Mouse (Mus musculus) liver, postnatal 0 days (tissue): ENCODE measurements around the gene Cacnb4.

ENCODE experiments used
- CTCF ChIP-seq: sonication (generic); IDR thresholded peaks from 2 replicates; pipeline ENCODE4 v1.5.1; 2016; ENCODE audit warnings: antibody characterized with exemption, low read depth
- EP300 ChIP-seq: IDR thresholded peaks from 2 replicates; pipeline ENCODE4 v1.6.1; 2016; ENCODE audit warnings: antibody characterized with exemption, low read depth, mild to moderate bottlenecking

DNA sequence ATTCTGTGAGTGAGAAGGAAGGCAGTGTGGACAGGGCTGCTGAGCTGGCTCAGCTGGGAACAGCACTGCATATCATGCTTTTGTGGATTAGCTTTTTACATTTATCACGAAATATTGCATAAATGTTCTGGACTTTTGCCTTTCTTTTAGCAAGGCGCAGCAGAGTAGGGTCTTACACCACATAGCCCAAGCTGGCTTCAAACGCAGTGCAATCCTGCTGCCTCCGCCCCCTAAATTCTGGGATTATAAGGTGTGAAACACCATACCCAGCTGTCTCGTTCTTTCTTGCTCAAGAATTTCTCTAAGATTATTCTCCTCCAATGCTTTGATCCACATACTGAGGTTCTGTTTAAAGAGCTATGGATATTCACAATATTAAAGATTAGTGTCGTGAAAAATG, 10.0 kb upstream of the Cacnb4 start:
- TF ChIP-seq EP300 (no peak), CTCF (no peak)
